Mouse (Mus musculus): ENCODE measurements around the gene Zfp986.
"Not testable (repeated sequence)": the region's sequence is repeated elsewhere in the genome, so short reads cannot be mapped to it uniquely, and the experiment has no call there.

- not testable (repeated sequence) for TF ChIP-seq CTCF (IDR thresholded peaks at IDR 0.05; ENCODE audit: borderline replicate concordance, insufficient read depth, low read length); POLR2A (IDR thresholded peaks at IDR 0.05; ENCODE audit: low read depth, low read length)
Observed at GRCm38 (mm10) chr4:145848183-145848890, 20.3 kb upstream of the Zfp986 start.
